Mouse (Mus musculus) CH12.LX (cell line): Measurements from ENCODE around the gene Nck2.

Experiments
- CHD1 ChIP-seq: IDR thresholded peaks from 2 replicates; pipeline ENCODE4 v1.6.1; 2012; ENCODE audit warnings: low read depth, low read length, improper control_type of control experiment, inconsistent platforms
- E2F4 ChIP-seq: IDR thresholded peaks from 2 replicates; pipeline ENCODE4 v1.6.1; 2011; ENCODE audit warnings: low read depth, low read length, improper control_type of control experiment; ENCODE audit not compliant: insufficient replicate concordance
- EP300 ChIP-seq: IDR thresholded peaks from 2 replicates; pipeline ENCODE4 v1.6.1; 2011; ENCODE audit warnings: low read length, improper control_type of control experiment
- KAT2A ChIP-seq: IDR thresholded peaks from 2 replicates; pipeline ENCODE4 v1.6.1; 2012; ENCODE audit warnings: low read length, improper control_type of control experiment, inconsistent platforms; ENCODE audit not compliant: insufficient replicate concordance
- NELFE ChIP-seq: IDR thresholded peaks from 2 replicates; pipeline ENCODE4 v1.6.1; 2011; ENCODE audit warnings: low read depth, low read length, improper control_type of control experiment
- PAX5 ChIP-seq: IDR thresholded peaks from 2 replicates; pipeline ENCODE4 v1.6.1; 2012; ENCODE audit warnings: low read length, inconsistent platforms, mixed read lengths
- POLR2A ChIP-seq: IDR thresholded peaks from 2 replicates; pipeline ENCODE4 v1.6.1; 2011; ENCODE audit warnings: low read depth, mild to moderate bottlenecking, improper control_type of control experiment, low read length
- POLR2AphosphoS2 ChIP-seq: IDR thresholded peaks from 2 replicates; pipeline ENCODE4 v1.6.1; 2011; ENCODE audit warnings: low read depth, low read length, improper control_type of control experiment
- SMC3 ChIP-seq: IDR thresholded peaks from 2 replicates; pipeline ENCODE4 v1.6.1; 2011; ENCODE audit warnings: low read depth, low read length, improper control_type of control experiment
- TCF12 ChIP-seq: IDR thresholded peaks from 2 replicates; pipeline ENCODE4 v1.6.1; 2014; ENCODE audit warnings: low read depth, mild to moderate bottlenecking, inconsistent platforms, low read length, improper control_type of control experiment
- UBTF ChIP-seq: IDR thresholded peaks from 2 replicates; pipeline ENCODE4 v1.6.1; 2012; ENCODE audit warnings: low read depth, mild to moderate bottlenecking, inconsistent platforms, low read length, improper control_type of control experiment, moderate library complexity
- USF1 ChIP-seq: IDR thresholded peaks from 2 replicates; pipeline ENCODE4 v1.6.1; 2014; ENCODE audit warnings: low read depth, mild to moderate bottlenecking, inconsistent platforms, low read length, improper control_type of control experiment
- USF2 ChIP-seq: conservative IDR thresholded peaks from 2 replicates; pipeline ENCODE4 v1.6.1; 2011; ENCODE audit warnings: low read depth, low read length, improper control_type of control experiment

- TF ChIP-seq POLR2AphosphoS2 (no peak), KAT2A (no peak), EP300 (no peak), NELFE (no peak), USF2 (no peak), USF1 (no peak), E2F4 (no peak), TCF12 (no peak), UBTF (no peak), PAX5 (no peak), POLR2A (no peak), SMC3 (no peak), CHD1 (no peak)
Observed at GRCm38 (mm10) chr1:43531307-43531706, 86.9 kb downstream of the Nck2 start.
